ENCODE assay signal across 18 mouse cellular contexts in genomic region chr2:29902194-29902593, GRCm38 (mm10).
"Had no signal": no experiment of that assay in that cellular context is flagged by ENCODE, and none has a peak within 500 bp of the region (broad histone marks: within the 10 kb centered on the region; RNA-seq: fewer than 3 reads in every experiment).

No protein-coding gene starts in this region.

- H3K4me3 ChIP-seq: midbrain, embryonic 10.5 days; midbrain, embryonic 12.5 days; myocyte; neural tube, embryonic 13.5 days; neural tube, embryonic 15.5 days had no signal

- H3K27ac ChIP-seq: midbrain, embryonic 10.5 days; midbrain, embryonic 12.5 days; neural tube, embryonic 13.5 days; neural tube, embryonic 15.5 days had no signal

- DNase-seq: lung, adult 18-20 months; lung, embryonic 14.5 days; lung, postnatal 10 days; lung, postnatal 4 days; midbrain, embryonic 14.5 days; retina, postnatal 1 day; right cerebral cortex, adult 18-20 months; right cerebral cortex, postnatal 25 days; right cerebral cortex, postnatal 4 days; spleen, adult 18-20 months; thymus, adult 18-20 months; thymus, postnatal 14 days; thymus, postnatal 36 days had no signal

- H3K4me1 ChIP-seq: midbrain, embryonic 10.5 days; midbrain, embryonic 12.5 days; neural tube, embryonic 13.5 days; neural tube, embryonic 15.5 days had no signal

- H3K27me3 ChIP-seq: midbrain, embryonic 12.5 days; neural tube, embryonic 13.5 days; neural tube, embryonic 15.5 days had no signal
